Mouse (Mus musculus) liver, embryonic 14.5 days (tissue): ENCODE measurements around the gene Prlr. TPM values are rescaled to one million over a fixed set of nuclear protein-coding genes. Genes with fewer than 3 reads are reported as not detected.

Experiments used
- ATAC-seq: fragments of 200-750 bp; cut with Nextera tagmentation; 2 replicates; pipeline ENCODE4 v1.8.0; 2017; ENCODE audit warnings: moderate number of reproducible peaks, mild to moderate bottlenecking, moderate library complexity; ENCODE audit not compliant: insufficient read depth
- DNase-seq, 3 experiments: peaks; one replicate each; pipeline ENCODE4 v3.0.0-alpha.2; 2012 to 2013; ENCODE audit warnings: low read depth in 3 of 3, low spot score in 3 of 3
- H3K27ac ChIP-seq: fragments of 300-500 bp; sonication (generic); 2 replicates; pipeline ENCODE4 v1.5.1; 2014; ENCODE audit warnings: moderate library complexity, mild to moderate bottlenecking, control low read depth, inconsistent platforms
- H3K27me3 ChIP-seq: fragments of 300-500 bp; sonication (generic); 2 replicates; pipeline ENCODE4 v1.6.1; 2014; ENCODE audit warnings: mild to moderate bottlenecking, low read length, moderate library complexity; ENCODE audit not compliant: control insufficient read depth, insufficient read depth
- H3K36me3 ChIP-seq: fragments of 300-500 bp; sonication (generic); replicated peaks from 2 replicates; pipeline ENCODE4 v1.6.1; 2014; ENCODE audit warnings: low read depth; ENCODE audit not compliant: control insufficient read depth, insufficient read depth
- H3K4me1 ChIP-seq, 2 experiments: fragments of 200-500 bp in 1 of 2; fragments of 300-500 bp in 1 of 2; sonication (generic) in 1 of 2; replicated peaks; 2 replicates each; pipeline ENCODE4 v1.6.1; 2012 to 2014; ENCODE audit warnings: antibody characterized with exemption in 1 of 2, inconsistent platforms in 1 of 2, low read length in 1 of 2; ENCODE audit not compliant: control insufficient read depth in 2 of 2, insufficient read depth in 2 of 2
- H3K4me2 ChIP-seq: fragments of 300-500 bp; sonication (generic); 2 replicates; pipeline ENCODE4 v1.6.1; 2014; ENCODE audit warnings: low read depth, mild to moderate bottlenecking, control low read depth, moderate library complexity
- H3K4me3 ChIP-seq, 2 experiments: fragments of 200-500 bp in 1 of 2; fragments of 300-500 bp in 1 of 2; sonication (generic) in 1 of 2; 2 replicates each; pipeline ENCODE4 v1.5.1; 2012 to 2014; ENCODE audit warnings: low read depth in 2 of 2, low read length in 2 of 2, mild to moderate bottlenecking in 2 of 2, control low read depth in 1 of 2, inconsistent platforms in 1 of 2, moderate library complexity in 1 of 2; ENCODE audit not compliant: insufficient read depth in 1 of 2
- H3K9ac ChIP-seq: fragments of 300-500 bp; sonication (generic); replicated peaks from 2 replicates; pipeline ENCODE4 v1.6.1; 2014; ENCODE audit warnings: mild to moderate bottlenecking, control low read depth, moderate library complexity
- H3K9me3 ChIP-seq: fragments of 300-500 bp; sonication (generic); 2 replicates; pipeline ENCODE4 v1.6.1; 2016; ENCODE audit warnings: low read length, mixed read lengths; ENCODE audit not compliant: control insufficient read depth
- CTCF ChIP-seq: IDR thresholded peaks from 2 replicates; pipeline ENCODE4 v1.5.1; 2016; ENCODE audit warnings: antibody characterized with exemption, low read depth, control low read depth
- EP300 ChIP-seq: IDR thresholded peaks from 2 replicates; pipeline ENCODE4 v1.6.1; 2016; ENCODE audit warnings: antibody characterized with exemption, low read depth
- WGBS: fragments of 180-500 bp; shearing (Covaris S2); extraction: QIAGEN DNeasy Blood & Tissue Kit; methylation state at CpG from one replicate; pipeline ENCODE4 v1.1.7; 2014; ENCODE audit not compliant: insufficient replicate concordance; 5-methylcytosine and 5-hydroxymethylcytosine counted together
- polyA plus RNA-seq, 2 experiments: library from polyadenylated mRNA; depleted of rRNA in 1 of 2; stranded (reverse) in 1 of 2; unstranded in 1 of 2; fragments of >200 nt; fragmentation: Nextera tagmentation in 1 of 2; extraction: Ambion mirVana in 1 of 2; gene quantifications; 2 replicates each; pipeline versions ENCODE4 v1.2.1 to v1.2.3; 2012 to 2014

Gene Prlr
- polyA plus RNA-seq (2012; rRNA removed) (under 0.01 and 0.01 TPM in 2 replicates), polyA plus RNA-seq (2014; fragmentation: Nextera tagmentation; extraction: Ambion mirVana) (0.04 TPM in 1 of 2 replicates, not detected in the other)

- TF ChIP-seq CTCF (no peak), EP300 (no peak)
- no peaks in the 10 kb centered on the region for H3K27me3 ChIP-seq
- no peak within 1 kb of the TSS for H3K9ac ChIP-seq
- WGBS, result 10% methylated on average over 9 of the region's 9 CpGs
- H3K9me3 ChIP-seq, result no peaks in the 10 kb centered on the region
- H3K4me1 ChIP-seq, result no peaks in the 10 kb centered on the region
- no peak for ATAC-seq
- H3K4me2 ChIP-seq, result peak within 1 kb of the TSS; percentile 50
- H3K36me3 ChIP-seq, result no peaks in the 10 kb centered on the region
- H3K4me3 ChIP-seq, result peak within 1 kb of the TSS in 1 of 2 experiments; percentile 20; a peak in 2 of 4 replicates
- DNase-seq, result no peak
- no peak within 1 kb of the TSS for H3K27ac ChIP-seq
These were observed at the start of gene Prlr for GRCm38 (mm10) chr15:10177083-10177482. TSS of gene Prlr (plus strand) at chr15:10177238.

- H3K4me2 ChIP-seq, result no peak overlapping the region
- H3K4me3 ChIP-seq, result no peak overlapping the region
- TF ChIP-seq EP300 (no peak), CTCF (no peak)
- no peaks in the 10 kb centered on the region for H3K27me3 ChIP-seq
- H3K27ac ChIP-seq, result no peak overlapping the region
- DNase-seq, result no peak
- no peak for ATAC-seq
- H3K9me3 ChIP-seq, result no peaks in the 10 kb centered on the region
- H3K4me1 ChIP-seq, result no peaks in the 10 kb centered on the region
- WGBS, result 77% methylated on average over 2 of the region's 2 CpGs
- H3K9ac ChIP-seq, result no peak overlapping the region
- no peaks in the 10 kb centered on the region for H3K36me3 ChIP-seq
These were observed 43.3 kb upstream of the Prlr start for GRCm38 (mm10) chr15:10133781-10134180.

DNA sequence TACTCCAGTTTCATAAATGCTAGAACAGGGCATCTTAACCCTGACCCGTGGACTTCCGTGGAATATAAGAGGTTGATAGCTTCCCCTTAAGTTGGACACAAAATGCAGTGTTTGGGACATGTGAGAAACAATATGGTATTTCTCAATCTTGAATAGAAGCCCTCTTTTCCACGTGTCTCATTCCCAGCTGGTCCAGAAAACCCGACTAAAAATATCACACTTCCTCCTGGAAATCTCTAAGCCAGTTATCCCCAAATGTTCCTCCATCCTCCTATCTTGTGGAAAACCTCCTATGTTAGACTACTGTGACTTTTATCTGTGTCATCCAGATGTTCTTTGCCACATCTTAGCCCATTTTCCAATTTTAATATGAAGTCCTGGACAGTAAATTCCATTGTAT, 42.1 kb upstream of the Prlr start:
- Histone ChIP-seq H3K4me2 (no peak overlapping the region), H3K9me3 (no peaks in the 10 kb centered on the region), H3K4me3 (no peak overlapping the region), H3K36me3 (no peaks in the 10 kb centered on the region), H3K4me1 (no peaks in the 10 kb centered on the region), H3K27me3 (no peaks in the 10 kb centered on the region), H3K27ac (no peak overlapping the region), H3K9ac (no peak overlapping the region)
- no peak for DNase-seq
- WGBS, result 42% methylated on average over 4 of the region's 4 CpGs
- ATAC-seq, result no peak
- TF ChIP-seq CTCF (no peak), EP300 (no peak)

DNA sequence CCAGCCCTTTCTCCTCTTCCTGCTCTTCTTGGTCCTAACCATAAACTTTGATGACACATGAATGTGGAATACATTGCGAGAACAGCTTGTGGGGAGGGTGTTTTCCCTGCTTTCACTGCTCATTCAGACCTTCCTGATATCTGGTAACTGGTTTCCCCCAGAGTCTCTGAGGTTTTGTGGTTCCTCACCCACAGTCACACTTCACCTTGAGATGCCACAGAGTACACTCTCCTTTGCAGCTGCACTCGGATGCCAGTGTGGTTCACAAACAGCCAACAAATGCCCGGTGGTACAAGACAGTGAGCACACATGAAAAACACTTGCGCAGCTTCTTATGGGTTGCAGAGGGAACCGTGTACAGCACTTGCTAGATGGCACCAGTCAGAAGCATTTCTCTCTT, 32.5 kb upstream of the Prlr start:
- Histone ChIP-seq H3K27ac (no peak overlapping the region), H3K4me1 (no peaks in the 10 kb centered on the region), H3K4me3 (no peak overlapping the region), H3K36me3 (no peaks in the 10 kb centered on the region), H3K9me3 (no peaks in the 10 kb centered on the region), H3K4me2 (no peak overlapping the region), H3K27me3 (no peaks in the 10 kb centered on the region), H3K9ac (no peak overlapping the region)
- WGBS, result 35% methylated on average over 5 of the region's 5 CpGs
- DNase-seq (no peak), ATAC-seq (no peak)
- TF ChIP-seq CTCF (no peak), EP300 (no peak)

GRCm38 (mm10) chr15:10148196-10148595, 28.8 kb upstream of the Prlr start:
- no peaks in the 10 kb centered on the region for H3K27me3 ChIP-seq
- H3K4me1 ChIP-seq, result no peaks in the 10 kb centered on the region
- no peaks in the 10 kb centered on the region for H3K9me3 ChIP-seq
- no peak overlapping the region for H3K9ac ChIP-seq
- H3K27ac ChIP-seq, result no peak overlapping the region
- ATAC-seq (no peak), DNase-seq (no peak)
- H3K4me2 ChIP-seq, result no peak overlapping the region
- no peaks in the 10 kb centered on the region for H3K36me3 ChIP-seq
- no peak overlapping the region for H3K4me3 ChIP-seq
- TF ChIP-seq CTCF, result no peak
- TF ChIP-seq EP300, result no peak
- 68% methylated on average over 4 of the region's 4 CpGs for WGBS
